Mouse (Mus musculus): Measurements from ENCODE around the gene Acer1.

Acer1 gene

DNA sequence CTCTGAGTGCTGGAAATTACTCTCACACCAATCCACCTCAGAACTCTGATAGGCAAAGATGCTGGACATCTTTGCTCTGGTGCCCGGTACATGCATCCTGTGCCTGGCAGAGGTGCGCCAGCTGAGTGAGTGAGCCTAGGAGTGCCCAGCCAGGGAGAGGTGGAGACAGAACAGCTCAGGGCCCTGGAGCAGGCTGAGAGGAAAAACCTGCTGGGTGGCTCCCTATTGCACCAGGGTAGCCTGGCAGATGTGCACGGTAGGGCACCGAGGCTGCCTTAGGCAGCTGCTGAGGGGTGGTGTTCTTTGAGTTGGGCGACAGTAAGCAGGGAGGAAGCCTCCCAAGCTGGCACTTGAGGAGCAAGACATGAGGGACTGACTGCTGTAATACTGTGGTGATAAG lies at the start of gene Acer1:
Acer1 (minus strand) TSS at position 114 of the 400 bp plus-strand sequence.
- DNase-seq (ENCODE audit: low read depth, low spot score) = no peak

DNA sequence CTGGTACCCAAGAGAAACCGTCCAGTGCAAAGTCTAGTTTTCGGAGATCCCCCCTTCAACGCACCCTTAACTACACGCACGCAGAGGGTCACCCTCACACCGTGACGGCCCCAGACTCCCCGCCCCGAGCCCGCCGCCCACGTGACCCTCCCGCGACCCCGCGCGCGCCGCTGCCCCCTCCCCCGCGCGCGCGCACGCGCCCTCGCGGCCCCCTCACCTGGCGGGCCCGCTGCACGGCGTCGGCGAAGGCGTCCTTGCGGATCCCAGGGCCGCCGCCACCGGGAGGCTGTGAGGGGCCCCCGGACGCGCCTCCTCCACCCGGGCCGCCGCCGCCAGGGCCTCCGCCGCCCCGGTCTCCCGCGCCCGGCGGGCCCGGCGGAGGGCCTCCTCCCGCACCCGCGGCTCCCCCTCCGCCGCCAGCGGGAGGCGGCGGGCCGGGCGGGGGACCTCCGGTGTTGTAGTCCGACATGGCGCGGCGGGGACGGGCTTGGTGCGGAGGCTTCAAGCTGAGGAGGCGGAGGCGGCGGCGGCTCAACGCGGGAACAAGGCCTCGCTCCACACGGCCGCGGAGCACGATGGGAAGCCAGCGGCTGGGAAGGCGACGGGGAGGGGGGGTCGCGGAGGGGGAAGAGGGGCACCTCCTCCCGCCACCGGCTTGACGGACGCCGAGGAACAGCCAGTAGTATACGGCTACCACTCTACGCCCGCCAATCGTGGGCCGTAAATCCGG lies 49.2 kb upstream of the Acer1 start, which contains the start of gene Khsrp:
Khsrp (minus strand) TSS at position 592 of the 730 bp plus-strand sequence.
- peak; percentile 49 for DNase-seq (ENCODE audit: low read depth, low spot score)

DNA sequence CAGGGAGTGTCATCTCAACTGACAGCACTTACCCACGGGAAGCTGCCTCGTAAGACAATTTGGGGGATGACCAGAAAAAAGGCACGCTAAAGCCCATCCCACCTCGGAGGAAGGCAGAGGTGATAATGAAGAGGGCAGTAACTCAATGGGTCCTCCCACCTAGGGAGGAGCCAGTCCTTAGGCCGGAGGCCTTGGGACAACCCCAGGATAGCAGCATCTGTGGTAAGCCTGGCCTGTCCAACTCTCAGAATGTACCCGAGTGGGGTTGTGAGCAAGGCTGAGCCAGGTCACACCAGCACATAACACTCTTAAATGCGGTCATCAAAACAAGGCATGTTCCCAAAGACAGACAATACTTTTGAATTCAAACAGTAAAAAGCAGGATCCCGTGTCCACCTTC lies 47.8 kb upstream of the Acer1 start:
- DNase-seq (ENCODE audit: low read depth, low spot score) = no peak

DNA sequence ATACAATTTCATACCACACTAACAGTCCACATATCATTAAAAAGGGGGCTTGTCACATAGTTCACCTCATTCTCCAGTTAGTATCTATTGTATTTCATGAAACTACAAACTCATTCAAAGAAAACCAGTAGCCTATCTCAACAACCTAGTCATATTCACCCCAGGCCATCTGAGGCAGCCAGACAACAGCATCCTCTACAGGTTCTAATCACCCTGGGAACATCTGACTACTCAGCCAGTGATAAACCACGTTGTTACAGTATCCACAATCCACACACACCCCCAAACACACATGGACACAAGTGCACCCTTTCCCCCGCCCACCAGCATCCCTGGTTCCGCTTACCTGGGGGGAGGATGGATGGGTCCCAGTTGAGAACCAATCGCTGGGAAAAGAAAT lies 45.5 kb upstream of the Acer1 start:
- no peak for DNase-seq (ENCODE audit: low read depth, low spot score)

DNA sequence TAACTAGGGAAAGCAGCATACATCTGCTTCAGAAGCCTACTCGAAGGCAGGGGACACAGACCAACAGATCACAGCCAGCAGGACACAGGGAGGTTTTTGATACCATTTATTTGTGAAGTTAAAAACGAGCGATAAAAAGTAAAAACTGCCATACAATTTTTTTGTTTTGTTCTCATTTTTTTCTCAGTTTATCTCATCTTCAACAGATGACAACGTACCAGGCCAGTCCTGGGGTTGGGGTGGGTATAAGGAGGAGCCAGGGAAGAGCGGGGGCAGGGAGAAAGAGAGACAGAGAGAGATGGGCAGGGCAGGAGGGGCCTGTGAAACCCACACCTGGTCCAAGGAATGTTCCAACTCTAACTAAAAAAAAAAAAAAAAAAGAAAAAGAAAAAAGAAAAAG lies 39.0 kb upstream of the Acer1 start:
- DNase-seq (ENCODE audit: low read depth, low spot score) = no peak

DNA sequence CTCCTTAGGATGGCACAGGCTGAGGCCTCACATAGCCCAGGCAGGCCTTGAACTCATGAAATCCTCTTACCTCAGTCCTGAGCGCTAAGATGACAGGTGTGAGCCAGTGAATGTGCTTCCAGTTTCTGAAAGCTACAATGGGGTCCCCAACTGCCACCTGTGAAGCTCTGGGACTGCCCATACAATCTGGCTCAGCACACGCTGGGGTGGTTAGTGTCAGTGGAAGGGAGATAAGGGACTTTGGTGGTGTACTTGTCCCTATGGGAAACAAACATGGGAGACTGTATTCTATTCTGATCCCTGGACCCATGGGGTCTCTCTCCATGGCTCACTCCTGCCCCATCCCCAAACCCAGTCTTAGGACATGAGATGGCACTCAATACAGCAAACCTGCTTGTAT lies 37.8 kb upstream of the Acer1 start:
- no peak for DNase-seq (ENCODE audit: low read depth, low spot score)

DNA sequence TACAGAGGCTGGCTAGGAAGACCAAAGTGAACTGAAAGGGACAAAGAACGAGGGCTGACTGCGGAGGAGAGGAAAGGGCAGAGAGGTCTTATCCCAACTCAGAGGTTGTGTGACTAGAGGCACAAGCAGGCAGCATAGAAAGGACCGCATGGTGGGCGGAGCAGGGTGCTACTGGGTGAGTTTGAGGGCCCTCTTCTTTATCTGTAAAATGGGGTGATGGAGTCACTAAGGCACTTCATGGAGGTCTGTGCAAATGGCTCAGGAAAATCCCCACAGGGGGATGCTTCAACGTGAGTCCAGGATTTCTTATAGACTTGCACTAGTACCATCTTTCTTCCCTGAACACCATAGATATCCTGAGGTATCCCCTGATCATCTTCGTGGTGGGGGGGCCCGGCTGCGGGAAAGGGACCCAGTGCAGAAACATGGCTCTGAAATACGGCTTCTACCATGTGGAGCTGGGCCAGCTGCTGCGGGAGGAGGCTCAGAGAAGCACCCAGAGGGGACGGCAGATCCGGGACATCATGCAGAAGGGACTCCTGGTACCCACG lies 30.4 kb upstream of the Acer1 start:
- DNase-seq (ENCODE audit: low read depth, low spot score) = no peak

DNA sequence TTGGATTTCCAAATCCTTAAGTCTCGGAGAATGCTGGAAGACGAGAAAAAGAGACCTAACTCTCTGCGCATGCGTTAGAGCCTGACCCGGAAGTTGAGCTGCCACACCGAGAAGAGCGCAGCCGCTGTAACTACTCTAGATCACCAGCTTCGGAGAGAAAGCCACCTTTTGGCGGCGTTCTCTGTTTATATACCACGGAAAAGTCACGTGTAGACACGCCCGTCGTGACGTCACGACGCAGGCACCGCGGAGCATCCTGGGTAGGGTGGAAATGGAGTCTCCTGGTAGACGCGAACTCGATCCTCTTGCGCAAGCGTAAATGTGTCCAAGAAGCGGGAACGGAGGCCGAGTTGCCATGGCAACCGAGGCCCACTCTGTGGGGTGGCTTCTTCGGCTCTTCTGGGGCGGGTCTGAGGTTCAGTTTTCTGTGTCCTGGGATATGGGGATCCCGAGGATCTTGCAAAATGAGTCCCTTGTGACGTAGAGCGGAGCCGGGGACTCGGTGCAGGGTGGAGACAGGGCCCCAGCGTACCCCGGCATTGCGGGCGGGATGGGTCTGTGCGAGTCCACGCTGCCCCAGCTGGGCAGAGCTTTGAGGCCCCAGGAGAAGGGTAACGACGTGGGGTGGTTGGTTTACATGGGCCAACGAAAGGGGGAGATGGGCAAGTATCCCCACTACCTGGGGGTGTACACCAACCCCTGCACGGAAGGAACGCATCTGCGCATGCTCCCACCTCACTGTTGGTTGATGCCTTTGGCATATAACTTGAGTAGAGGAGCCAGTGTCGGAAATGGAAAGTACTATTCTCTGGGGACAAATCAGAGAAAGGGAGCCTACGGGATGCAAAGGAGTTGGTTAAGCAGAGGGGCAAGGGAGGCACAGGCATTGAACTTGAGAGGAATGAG lies 29.6 kb upstream of the Acer1 start, which contains the start of the genes Gtf2f1 and Gm17949:
Gtf2f1 (minus strand) TSS at position 53 of the 906 bp plus-strand sequence.
Gm17949 (plus strand) TSS at position 234 of the 906 bp plus-strand sequence.
- peak; percentile 100 for DNase-seq (ENCODE audit: low read depth, low spot score)

DNA sequence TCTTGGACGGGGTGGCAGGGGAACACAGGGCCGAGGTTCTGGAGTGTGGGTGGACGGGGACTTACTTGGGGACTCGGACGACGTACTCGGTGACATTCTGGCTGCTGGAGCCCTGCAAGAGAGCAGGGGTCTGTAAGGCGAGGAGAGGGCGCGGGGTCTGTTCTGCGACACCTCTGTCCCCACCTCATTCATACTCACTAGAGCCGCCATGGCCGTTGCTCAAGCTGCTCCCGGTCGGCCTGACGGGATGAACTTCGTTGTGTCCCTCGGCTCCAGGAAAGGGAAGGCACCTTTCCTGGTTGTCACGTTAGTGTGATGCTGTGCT lies 28.9 kb upstream of the Acer1 start:
- no peak for DNase-seq (ENCODE audit: low read depth, low spot score)

DNA sequence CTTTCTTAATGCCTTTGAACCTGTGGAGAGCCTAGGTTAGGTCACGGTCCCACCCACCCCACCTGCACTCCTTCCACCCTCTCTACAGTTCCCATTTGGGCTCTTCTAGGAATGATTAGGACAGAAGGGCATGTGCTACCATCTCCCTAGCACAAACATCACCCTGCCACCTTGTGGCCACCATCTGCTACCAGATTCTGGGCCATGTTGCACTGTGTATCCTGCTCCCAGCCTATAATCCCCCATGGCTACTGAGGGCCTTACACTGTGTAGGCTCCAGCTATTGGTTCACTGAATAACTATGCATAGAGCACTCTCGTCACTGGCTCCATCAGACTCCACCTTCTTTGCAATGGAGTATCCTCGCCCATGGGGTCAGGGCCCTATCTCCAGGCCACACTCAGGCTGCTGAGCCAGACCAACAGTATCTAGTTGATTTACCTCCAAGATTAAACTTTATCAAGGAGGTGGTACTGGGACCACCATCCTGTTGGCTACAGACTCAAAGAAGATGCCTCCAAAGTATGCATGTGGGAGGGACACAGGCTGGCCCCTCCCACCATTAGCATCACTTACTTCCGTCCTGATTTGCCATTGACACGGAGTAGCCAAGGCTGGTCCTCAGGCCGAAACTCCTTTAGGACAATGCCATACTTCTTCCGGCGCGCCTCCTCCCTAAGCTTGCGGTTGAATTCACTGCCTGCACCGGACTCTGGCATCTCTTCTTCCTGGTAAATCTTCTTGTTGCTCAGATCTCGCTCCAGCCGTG lies 25.4 kb upstream of the Acer1 start:
- DNase-seq (ENCODE audit: low read depth, low spot score) = no peak

DNA sequence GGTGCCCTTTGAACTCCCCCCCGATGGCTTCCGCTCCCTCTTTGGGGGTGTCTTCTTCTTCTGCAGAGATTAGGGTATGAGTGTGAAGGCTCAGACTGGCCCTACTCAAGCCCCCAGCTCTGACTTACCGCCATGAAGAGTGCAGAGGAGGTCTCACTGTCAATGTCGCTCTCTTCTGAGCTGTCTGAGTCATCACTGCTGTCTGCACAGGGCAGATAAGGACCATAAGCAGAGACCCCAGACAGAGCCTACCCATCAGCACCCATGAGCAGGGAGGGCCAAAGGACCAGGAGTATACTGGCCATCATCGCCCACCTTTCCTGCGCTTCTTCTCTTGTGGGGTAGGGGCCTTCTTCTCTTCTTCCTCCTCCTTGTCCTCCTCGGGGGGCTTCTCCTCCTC lies 22.1 kb upstream of the Acer1 start:
- DNase-seq (ENCODE audit: low read depth, low spot score) = no peak

DNA sequence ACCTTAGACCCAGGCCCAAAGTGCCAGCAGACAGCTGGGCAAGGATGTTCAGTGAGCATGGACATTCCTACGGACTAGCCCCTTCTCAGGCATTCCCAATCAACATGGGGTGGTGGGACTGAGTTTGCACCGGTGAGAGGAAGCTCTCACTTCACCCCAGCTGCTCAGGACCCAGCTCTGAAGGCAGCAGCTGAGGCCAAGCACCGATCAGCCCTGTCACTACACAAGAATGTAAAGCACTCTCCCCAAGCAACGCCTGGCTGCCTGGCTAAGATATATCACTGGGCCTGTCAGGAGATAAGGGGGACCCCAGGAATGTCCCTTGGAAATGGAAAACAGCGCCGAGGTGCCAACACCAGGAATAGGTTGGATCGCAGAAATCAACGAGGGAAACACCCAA lies 19.3 kb upstream of the Acer1 start:
- no peak for DNase-seq (ENCODE audit: low read depth, low spot score)

DNA sequence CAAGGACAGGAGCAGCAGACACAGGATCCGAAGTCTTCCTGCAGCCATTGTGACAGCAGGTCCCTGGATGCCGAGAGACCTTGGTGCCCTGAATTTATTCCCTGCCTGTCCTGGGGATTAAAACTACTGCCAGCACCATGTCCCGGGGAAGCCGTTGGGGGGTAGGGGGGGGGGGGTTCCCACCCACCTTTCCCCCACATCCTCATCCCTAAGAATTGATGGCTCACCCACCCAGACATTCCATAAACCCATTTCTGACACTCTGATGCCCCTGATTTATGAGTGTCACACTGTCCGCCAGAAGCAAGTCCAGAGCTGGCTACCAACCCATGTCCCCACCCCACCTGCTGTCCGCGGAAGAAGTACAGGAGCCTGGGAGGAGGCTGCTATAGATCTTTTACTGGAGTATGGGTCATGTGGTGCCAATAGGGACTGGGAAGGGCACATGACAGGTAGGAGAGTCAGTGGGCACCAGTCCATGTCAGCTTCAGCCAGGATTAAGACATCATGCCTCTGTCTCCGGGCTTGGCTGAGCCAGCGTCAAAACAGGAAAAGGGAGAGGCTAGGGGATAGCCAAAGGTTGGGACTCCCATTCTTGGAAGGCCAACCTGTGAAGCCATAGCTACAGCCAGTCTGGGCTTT lies 18.2 kb upstream of the Acer1 start, which contains the start of gene Pspn:
Pspn (minus strand) TSS at position 51 of the 642 bp plus-strand sequence.
- no peak for DNase-seq (ENCODE audit: low read depth, low spot score)

DNA sequence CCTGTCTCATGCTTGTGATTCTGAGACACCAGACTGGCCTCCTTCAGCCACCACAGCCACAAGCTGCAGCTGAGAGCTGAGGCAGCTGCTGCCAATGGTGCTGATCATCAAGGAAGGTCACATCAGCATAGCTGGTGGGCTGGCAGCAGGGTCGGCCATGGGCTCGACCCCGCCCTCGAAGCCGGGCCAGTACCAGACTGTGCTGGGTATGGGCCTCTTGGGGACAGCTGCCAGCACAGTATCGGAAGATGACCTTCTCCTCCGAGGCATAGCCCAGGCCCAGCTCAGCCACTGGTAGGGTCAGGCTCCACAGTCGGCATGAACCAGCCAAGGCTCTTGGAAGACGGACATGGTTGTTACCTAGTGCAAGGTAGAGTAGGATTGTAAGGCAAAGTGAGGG lies 17.5 kb upstream of the Acer1 start:
- DNase-seq (ENCODE audit: low read depth, low spot score) = no peak

DNA sequence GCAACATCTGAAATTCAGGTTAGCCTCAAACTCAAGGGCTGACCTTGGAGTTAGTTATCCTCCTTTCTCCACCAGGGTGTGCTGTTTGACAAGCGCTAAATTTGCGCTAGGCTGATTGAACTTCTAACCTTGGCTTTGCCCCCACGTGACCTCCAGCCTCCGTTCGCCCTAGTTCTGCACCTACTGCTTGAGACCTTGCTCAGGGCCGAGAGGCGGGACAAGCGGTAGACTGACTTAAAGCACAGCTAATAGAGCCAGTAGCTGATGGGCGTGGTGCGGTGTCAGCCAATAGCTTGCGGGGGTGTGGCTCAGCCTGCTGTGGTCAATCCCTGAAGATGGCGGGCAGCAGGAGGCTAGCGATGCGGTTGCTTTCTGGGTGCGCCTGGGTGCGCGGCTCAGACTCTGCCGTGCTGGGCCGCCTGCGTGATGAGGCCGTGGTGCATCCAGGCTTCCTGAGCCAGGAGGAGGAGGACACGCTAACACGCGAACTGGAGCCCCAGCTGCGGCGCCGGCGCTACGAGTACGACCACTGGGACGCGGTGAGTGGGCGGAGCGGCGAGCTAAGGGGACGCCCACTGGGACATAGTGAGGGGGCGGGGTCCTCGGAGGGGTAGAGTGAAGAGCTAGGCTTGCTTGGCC lies 15.2 kb upstream of the Acer1 start, which contains the start of gene Alkbh7:
Alkbh7 (plus strand) TSS at position 311 of the 639 bp plus-strand sequence.
- peak; percentile 97 for DNase-seq (ENCODE audit: low read depth, low spot score)

DNA sequence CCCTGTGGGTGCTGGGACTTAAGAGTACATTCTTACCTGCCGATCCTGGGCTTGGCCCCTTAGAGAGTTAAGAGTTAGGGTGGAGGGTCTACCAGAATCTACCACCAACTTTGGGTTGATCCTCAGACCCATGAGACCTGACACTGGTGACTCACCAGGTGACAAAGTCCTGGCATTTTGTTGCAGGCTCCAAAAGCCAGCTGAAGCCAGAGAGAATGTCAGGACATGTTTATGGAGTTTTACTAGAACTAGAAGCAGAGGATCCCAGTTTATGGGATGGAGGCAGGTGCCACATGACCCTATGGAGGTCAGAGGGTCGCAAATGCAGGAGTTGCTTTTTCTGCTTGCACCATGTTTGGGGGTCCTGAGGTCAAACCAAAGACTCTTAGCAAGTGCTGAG lies 14.6 kb upstream of the Acer1 start:
- no peak for DNase-seq (ENCODE audit: low read depth, low spot score)

DNA sequence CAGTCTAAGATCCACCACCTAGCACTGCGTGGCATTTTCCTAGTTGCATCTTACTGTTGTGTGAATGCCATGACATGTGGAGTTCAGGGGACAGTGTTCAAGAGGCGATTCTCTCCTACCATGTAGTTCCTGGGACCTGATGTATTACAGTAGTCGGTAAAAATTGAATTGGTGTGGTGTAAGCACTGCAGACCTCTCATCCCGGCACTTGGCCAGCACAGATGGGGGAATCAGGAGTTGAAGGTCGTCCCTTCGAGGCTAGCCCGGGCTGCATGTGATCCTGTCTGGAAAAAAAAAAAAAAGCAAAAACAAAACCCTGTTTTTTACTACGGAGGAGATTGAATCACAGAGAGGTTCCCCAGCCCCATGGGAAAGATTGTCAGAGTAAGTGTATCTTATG lies 13.1 kb upstream of the Acer1 start:
- no peak for DNase-seq (ENCODE audit: low read depth, low spot score)

DNA sequence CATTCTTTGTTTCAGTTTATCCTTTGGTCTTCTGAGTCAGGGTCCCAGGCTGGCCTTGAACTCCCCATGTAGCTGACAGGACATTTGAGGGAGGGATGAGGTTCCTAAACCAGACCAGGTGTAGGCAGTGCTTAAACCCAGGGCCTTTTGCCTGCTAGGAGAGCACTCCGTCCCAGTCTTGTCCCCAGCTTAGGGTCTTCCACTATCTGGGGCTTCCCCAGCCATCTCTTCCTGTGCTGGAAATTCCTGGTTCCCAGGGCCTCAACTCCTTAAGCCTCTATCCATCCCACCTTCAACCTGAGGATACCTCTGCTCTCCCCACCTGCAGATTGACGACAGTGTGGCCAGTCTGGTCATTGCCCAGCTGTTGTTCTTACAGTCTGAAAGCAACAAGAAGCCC lies 9.0 kb upstream of the Acer1 start:
- no peak for DNase-seq (ENCODE audit: low read depth, low spot score)

DNA sequence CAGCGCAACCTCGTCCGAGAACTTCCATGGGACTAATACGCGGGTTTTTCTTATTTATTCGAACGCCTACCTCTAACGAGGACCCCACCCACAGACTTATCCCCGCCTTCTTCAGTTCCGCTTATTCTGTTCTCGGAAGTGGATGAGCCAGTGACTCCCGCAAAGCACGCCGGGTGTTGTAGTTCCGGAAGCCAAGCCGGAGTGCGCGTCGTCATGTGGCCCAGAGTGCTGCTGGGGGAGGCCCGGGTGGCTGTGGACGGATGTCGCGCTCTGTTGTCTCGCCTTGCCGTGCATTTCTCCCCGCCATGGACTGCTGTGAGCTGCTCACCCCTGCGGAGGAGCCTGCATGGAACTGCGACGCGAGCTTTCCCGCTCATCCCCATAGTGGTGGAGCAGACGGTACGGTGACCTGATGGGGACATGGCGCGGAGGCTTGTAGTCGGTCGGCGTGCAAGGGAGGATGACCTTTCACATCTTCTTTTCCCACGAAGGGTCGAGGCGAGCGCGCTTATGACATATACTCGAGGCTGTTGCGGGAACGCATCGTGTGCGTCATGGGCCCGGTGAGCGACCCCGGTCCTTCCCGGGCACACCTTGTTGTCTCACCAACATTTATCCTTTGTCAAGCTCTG lies 8.3 kb upstream of the Acer1 start, which contains the start of gene Clpp:
Clpp (plus strand) TSS at position 191 of the 632 bp plus-strand sequence.
- peak; percentile 94 for DNase-seq (ENCODE audit: low read depth, low spot score)

Measured in mesoderm, embryonic 11.5 days (tissue).